Mouse (Mus musculus): ENCODE measurements around the gene Ccdc157.

Ccdc157 gene

GRCm38 (mm10) chr11:4098120-4098519 is 62.0 kb downstream of the Ccdc157 start:
- DNase-seq, result peak; percentile 30 to 43

GRCm38 (mm10) chr11:4097091-4097621 is 62.9 kb downstream of the Ccdc157 start:
- DNase-seq, result no peak

GRCm38 (mm10) chr11:4096054-4096984 is 63.8 kb downstream of the Ccdc157 start:
- DNase-seq, result peak; percentile 93 to 94

GRCm38 (mm10) chr11:4095171-4096053 is 64.7 kb downstream of the Ccdc157 start, which contains the start of gene Mtfp1:
TSS of gene Mtfp1 (minus strand) at chr11:4095445.
- DNase-seq, result peak; percentile 61 to 62

GRCm38 (mm10) chr11:4094378-4095170 is 65.5 kb downstream of the Ccdc157 start:
- peak; percentile 89 for DNase-seq

- no peak for DNase-seq
Observed at GRCm38 (mm10) chr11:4093459-4094377, 66.4 kb downstream of the Ccdc157 start.

Measured in B cell, adult 2 months (primary cell).